Mouse (Mus musculus): ENCODE data around the gene Nabp1. TPM values are rescaled to one million over a fixed set of nuclear protein-coding genes. Genes with fewer than 3 reads are reported as not detected.

Gene Nabp1
- total RNA-seq (2021): 10 to 100 TPM; 13.0 to 22.2 TPM
- long read RNA-seq, experiment 1, partial matches to known transcripts: 0 of 1 reads
- long read RNA-seq, experiment 1, other reads (novel, unspliced or antisense): 1 of 1 reads
- long read RNA-seq, experiment 2, partial matches to known transcripts: 0 of 7 reads
- long read RNA-seq, experiment 2, other reads (novel, unspliced or antisense): 2 of 7 reads

DNA sequence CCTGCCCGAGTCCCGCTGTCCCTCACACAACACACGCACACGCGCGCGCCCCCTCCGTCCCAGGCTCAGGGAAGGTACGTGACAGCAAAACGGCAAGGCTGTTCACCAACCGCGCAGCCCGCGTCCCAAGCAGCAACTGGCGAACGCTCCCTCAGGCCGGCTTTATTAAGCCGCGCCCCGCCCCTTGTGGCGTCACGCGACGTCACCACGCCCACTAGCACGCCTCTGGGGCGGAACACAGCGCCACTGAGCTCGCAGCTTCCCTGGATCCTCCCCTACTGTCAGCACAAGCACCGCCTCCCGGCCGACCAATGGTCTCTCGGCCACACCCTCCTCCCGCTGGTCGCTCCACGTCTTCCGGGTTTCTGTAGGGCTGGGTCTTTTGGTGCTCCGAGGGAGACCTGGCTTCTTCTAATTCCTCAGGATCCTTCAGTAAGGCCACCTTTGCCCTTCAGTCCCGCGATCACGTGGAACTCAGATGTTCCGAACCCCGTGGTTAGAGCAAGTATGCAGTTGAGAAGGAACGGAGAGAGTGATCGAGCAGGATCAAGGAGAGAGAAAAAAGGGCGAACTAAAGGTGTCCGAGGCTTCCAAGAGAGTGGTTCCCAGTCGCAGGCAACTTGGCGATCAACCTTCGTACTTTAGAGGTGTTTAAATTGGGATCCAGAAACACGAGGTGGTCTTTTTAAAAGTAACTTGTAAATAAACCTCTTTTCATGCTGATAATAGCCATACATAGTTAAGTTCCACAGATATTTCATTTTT is at the start of gene Nabp1:
TSS of gene Nabp1 (minus strand) at position 164 of the 765 bp plus-strand sequence.
- DNase-seq: peak; percentile 99
- peak; percentile 26 for TF ChIP-seq CTCF (IDR thresholded peaks at IDR 0.05)
- H3K27ac ChIP-seq: peak within 1 kb of the TSS; percentile 93
- H3K4me3 ChIP-seq: peak within 1 kb of the TSS; percentile 96
- intact Hi-C loops (cut with DNase I): loop anchor here (5.0 kb wide), 1 partner anchor 39 kb away; no protein-coding TSS in a partner anchor

- intact Hi-C loops (cut with DNase I): no loop called here
- DNase-seq: no peak
- Histone ChIP-seq H3K27ac (no peak overlapping the region), H3K4me3 (no peak overlapping the region)
- TF ChIP-seq CTCF (IDR thresholded peaks at IDR 0.05): no peak
Observed at GRCm38 (mm10) chr1:51525563-51526265, 47.5 kb upstream of the Nabp1 start.

DNA sequence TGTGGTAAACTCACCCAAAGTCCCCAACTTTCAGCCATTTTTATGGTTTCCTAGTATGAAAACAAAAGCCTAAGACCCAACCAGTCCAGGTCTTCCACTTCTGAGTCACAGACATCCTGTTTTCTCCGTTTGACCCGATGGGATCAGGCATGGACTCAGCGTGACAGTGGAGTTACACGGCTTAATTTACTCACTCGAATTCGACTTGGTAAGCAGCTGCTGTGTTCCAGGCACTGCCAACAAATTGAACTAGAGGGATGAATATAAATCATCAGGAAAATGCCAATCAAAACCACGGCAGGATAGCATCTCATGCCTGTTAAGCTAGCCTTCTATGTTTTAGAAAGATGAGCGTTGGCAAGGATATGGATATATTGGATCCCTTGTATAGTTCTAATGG is 43.4 kb upstream of the Nabp1 start:
- intact Hi-C loops (cut with DNase I): no loop called here
- no peak overlapping the region for H3K27ac ChIP-seq
- no peak overlapping the region for H3K4me3 ChIP-seq
- TF ChIP-seq CTCF (IDR thresholded peaks at IDR 0.05): no peak
- DNase-seq: no peak

- no peak for TF ChIP-seq CTCF (IDR thresholded peaks at IDR 0.05)
- Histone ChIP-seq H3K4me3 (no peak overlapping the region), H3K27ac (no peak overlapping the region)
- no peak for DNase-seq
- intact Hi-C loops (cut with DNase I): no loop called here
Observed at GRCm38 (mm10) chr1:51520246-51520780, 42.1 kb upstream of the Nabp1 start.

GRCm38 (mm10) chr1:51519112-51519511 is 40.9 kb upstream of the Nabp1 start:
- H3K27ac ChIP-seq: no peak overlapping the region

DNA sequence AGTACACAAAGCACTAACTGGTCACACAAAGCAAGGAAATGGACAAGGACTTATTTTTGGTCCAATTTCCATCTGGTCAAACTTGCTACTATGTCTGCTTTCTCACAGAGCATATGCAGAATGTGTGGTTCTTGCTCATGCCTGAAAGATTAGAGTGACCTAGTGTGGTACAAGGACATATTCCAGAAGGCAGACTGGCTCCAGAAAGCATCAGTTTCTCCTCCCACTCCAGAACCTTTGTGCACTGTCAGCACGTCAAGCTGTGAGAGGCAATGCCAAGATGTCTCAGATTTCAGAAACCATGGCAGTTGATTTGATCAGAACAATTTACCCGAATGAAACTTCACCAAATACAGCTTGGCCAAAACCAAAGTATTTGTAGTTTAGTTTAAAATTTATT is 37.4 kb upstream of the Nabp1 start:
- no peak overlapping the region for H3K4me3 ChIP-seq
- H3K27ac ChIP-seq: peak overlapping the region; percentile 73
- intact Hi-C loops (cut with DNase I): loop anchor here (5.0 kb wide), 1 partner anchor 38 kb away; the partner anchor contains the start of gene Nabp1
- no peak for DNase-seq
- TF ChIP-seq CTCF (IDR thresholded peaks at IDR 0.05): no peak

More at GRCm38 (mm10) chr1:51519112-51519511, 40.9 kb upstream of the Nabp1 start:
- no peak overlapping the region for H3K4me3 ChIP-seq
- no peak for TF ChIP-seq CTCF (IDR thresholded peaks at IDR 0.05)
- DNase-seq: no peak
- intact Hi-C loops (cut with DNase I): loop anchor here (5.0 kb wide), 1 partner anchor 42 kb away; the partner anchor contains the start of gene Nabp1

DNA sequence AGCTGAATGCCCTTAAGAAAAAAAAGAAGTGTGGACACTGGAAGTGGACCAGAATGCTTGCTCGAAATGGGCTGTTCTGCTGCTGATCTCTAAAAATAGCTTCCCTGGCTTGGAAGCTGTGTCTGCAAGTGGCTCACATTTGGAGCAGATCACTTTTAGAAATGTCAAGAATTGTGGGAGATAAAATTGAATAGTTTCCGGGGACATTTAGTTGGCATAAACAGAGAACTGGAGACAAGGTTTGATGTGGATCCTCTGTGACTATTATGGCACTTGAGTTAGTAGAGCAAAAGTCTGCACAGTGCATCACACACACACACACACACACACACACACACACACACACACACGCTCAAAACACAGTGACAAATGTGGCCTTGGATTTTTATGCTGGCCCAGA is 36.8 kb upstream of the Nabp1 start:
- no peak for DNase-seq
- no peak for TF ChIP-seq CTCF (IDR thresholded peaks at IDR 0.05)
- H3K4me3 ChIP-seq: no peak overlapping the region
- intact Hi-C loops (cut with DNase I): loop anchor here (5.0 kb wide), 1 partner anchor 38 kb away; the partner anchor contains the start of gene Nabp1
- H3K27ac ChIP-seq: peak overlapping the region; percentile 73

DNA sequence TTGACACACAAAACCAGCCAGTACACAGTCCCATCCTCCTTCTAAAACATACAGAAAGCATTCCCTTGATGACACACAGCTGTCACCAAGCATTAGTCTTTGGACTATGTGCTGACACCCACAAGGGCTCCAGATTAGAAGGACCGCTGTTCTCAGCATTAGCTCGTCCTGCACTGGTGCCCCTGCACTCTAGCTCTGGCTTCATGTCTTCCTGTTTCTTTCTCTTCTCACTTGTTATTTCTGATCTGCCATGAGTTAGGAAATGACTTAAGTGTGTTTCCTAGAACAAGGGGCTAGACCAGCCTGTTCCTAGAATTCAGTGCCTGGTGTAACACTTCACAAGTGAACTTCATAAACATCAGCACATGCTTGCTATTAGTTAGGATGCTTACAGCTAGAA is 36.2 kb upstream of the Nabp1 start:
- intact Hi-C loops (cut with DNase I): no loop called here
- H3K27ac ChIP-seq: peak overlapping the region; percentile 73

DNA sequence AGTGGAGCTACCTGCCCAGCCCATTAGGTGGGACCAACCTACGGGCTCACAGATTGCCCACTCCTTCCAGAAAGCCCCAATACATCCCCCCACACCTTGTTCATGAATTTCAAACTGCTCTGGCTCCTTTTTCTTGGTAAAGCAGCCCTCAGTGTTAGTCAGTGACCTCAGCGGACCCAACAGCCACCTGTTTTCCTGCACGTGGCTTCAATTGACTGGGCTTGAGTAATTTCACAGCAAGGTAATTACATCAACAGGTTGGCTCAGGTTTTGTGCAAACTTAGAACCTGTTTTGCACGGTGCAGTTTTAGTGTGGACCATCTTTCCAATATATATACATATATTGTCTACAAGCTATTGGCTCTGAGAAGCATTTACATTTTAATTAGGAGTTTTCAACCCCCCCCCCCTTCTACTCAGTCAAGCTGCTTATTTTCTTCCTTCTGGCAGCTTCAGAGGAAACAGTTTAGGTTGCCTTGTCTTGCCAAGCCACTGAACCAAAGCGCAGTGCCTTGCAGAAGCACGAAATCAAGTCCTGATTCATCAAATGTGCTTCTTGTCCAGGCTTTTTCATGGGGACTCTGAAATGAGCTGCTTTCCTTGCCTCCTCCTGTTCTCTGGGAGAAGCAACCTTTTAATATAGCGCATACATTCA is 35.0 kb upstream of the Nabp1 start:
- intact Hi-C loops (cut with DNase I): no loop called here
- Histone ChIP-seq H3K4me3 (no peak overlapping the region), H3K27ac (no peak overlapping the region)
- no peak for TF ChIP-seq CTCF (IDR thresholded peaks at IDR 0.05)
- DNase-seq: no peak

More for the DNA sequence above, 36.2 kb upstream of the Nabp1 start:
- no peak for TF ChIP-seq CTCF (IDR thresholded peaks at IDR 0.05)
- H3K4me3 ChIP-seq: no peak overlapping the region
- DNase-seq: no peak

DNA sequence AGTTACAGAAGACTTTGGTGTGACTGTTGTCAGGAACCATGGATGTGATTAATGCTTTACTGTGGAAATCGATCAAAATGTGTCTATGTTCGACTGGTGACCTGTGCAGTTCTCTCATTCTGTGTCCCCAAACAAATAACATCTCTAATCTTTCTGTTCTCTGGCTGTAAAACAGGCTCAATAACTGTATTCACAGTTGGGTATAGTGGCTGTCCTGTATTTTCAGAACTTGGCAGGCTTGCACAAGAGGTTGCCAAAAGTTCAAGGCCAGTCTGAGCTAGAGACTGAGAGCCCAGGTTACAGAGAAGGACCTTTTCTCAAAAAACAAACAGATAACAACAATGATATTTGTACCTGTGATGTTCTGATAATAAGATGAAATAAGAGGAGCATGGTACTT is 34.1 kb upstream of the Nabp1 start:
- no peak for TF ChIP-seq CTCF (IDR thresholded peaks at IDR 0.05)
- intact Hi-C loops (cut with DNase I): no loop called here

GRCm38 (mm10) chr1:51509776-51510175 is 31.6 kb upstream of the Nabp1 start:
- TF ChIP-seq CTCF (IDR thresholded peaks at IDR 0.05): no peak
- intact Hi-C loops (cut with DNase I): no loop called here
- no peak for DNase-seq
- H3K27ac ChIP-seq: no peak overlapping the region
- H3K4me3 ChIP-seq: no peak overlapping the region

More for the DNA sequence above, 34.1 kb upstream of the Nabp1 start:
- no peak overlapping the region for H3K4me3 ChIP-seq
- no peak for DNase-seq
- no peak overlapping the region for H3K27ac ChIP-seq

DNA sequence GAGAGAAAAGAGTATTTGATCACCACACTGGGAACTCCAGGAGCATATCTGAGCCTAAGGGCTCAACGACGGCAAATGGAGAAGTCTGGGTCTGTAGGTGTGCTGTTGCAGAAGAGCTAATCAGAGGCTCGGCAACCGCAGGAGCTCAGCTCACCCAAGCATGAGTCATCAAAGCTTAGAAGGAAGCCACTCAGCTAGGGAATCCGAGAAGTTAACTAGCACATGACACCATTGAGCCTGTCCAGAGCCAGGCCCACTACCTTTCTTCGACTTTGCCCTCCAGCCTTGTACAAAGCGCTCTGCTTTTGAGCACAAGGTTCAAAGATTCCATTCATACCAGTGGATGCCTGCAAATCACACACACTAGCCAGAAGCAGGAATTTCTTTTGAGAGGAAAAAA is 30.9 kb upstream of the Nabp1 start:
- Histone ChIP-seq H3K27ac (peak overlapping the region; percentile 38), H3K4me3 (peak overlapping the region; percentile 16; the same call in 1 of the 2 replicates)
- peak; percentile 25 for DNase-seq
- intact Hi-C loops (cut with DNase I): no loop called here
- no peak for TF ChIP-seq CTCF (IDR thresholded peaks at IDR 0.05)
